Mouse (Mus musculus): ENCODE measurements at regions not wholly inside any gene's neighbourhood (a gene's known extent, or its start where the extent isn't known, plus 50 kb on each side); places are given as distances from the start of the nearest gene placed in this dataset.
A peak's percentile ranks its signal among the peaks of the same experiment; 100 is the strongest.
"Not testable (repeated sequence)": the region's sequence is repeated elsewhere in the genome, so short reads cannot be mapped to it uniquely, and the experiment has no call there.

DNA sequence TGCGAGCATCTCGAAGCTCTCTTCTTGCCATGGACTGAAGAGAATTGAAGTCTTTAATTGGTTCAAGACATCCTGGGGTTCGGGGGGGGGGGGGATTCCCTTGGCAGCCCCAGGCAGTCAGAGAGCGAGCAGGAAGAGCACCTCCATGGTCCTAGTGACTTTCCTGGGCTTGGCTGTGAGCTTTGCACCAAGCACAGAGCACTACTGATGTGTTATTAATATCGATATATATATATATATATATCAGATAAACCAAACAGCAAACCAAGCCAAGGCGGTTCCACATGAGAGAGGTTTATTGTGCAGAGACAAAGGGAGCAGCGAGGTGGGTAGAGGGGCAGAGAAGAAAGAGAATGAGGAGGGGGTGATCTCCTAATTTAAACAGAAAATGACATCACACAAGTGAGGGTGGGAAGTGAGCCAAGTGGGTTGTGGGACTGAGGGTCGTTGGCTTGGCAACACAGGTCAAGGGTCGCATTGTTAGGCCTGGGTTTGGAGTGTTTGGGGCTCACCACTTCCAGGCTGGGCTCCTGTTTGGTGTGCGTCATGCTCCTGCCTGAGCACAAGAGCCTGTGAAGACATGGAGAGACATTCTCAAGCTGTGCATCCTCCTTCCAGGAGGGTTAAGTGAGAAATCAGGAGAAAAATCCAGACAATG, 119.9 kb downstream of the Bod1 start:
- Histone ChIP-seq H3K27me3 (ENCODE audit: control insufficient read depth, insufficient read depth, low read length) (no peaks in the 10 kb centered on the region), H3K9me3 (ENCODE audit: control insufficient read depth, low read length) (no peaks in the 10 kb centered on the region), H3K36me3 (ENCODE audit: control insufficient read depth, insufficient read depth, low read length) (no peaks in the 10 kb centered on the region), H3K4me3 (ENCODE audit: control insufficient read depth in 1 of 2, insufficient read depth in 1 of 2, low read depth in 1 of 2, low read length in 2 of 2) (no peak overlapping the region), H3K27ac (replicated peaks in 1 of 2; ENCODE audit: control insufficient read depth in 1 of 2, insufficient read depth in 1 of 2, low read depth in 2 of 2, low read length in 2 of 2) (peak overlapping the region; percentile 8 to 76; a peak in 2 of 4 replicates), H3K4me2 (ENCODE audit: low read length) (no peak overlapping the region), H3K4me1 (ENCODE audit: control insufficient read depth in 2 of 2, insufficient read depth in 2 of 2, low read length in 2 of 2) (peaks cover 12 to 14% of the 10 kb centered on the region in 2 experiments), H3K9ac (ENCODE audit: low read length) (no peak overlapping the region)
- 67% methylated on average over 10 of the region's 10 CpGs for WGBS
- no peak for ATAC-seq (ENCODE audit: insufficient number of reproducible peaks, insufficient read depth, low FRiP score, low read depth)

DNA sequence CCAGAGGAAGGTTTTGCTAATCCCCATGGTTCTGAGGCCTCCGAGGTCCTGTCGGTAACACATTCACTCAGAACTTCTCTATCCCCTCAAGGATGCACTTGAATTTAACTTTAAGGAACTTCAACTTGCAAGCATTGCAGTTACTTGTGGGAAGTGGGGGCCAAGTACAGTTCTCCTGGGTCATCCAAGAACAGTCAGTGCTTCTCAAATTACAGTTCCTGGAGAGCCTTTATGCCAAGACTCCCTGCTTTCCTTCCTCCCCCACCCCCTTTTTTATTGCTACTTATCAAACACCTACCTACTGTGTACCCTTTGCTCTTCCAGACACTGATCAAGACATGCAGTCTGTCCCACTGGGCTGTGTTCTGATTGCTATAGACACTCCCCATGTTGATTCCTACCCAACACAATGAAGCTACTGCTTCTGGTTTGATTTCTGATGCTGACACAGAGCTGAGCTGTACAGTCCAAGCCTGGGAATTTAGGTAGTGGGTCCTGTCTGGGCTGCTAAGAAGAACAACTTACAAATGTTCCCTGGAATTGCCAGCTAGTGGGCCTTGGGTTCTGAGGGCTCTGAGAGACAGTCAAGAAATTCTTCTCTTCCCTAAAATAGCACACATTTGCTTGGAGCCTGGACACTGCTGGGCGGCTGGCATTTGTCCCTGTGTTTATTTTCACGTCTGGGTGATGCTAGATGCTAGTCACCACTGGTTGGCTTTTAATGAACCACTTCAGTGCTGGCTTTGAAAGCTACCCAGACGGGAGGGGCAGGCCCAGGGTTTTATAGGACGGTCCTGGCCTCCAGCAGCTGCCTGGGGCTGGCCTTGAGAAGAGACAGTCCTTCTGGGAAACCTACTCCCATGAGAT, 120.7 kb downstream of the Bod1 start:
- Histone ChIP-seq H3K9me3 (ENCODE audit: control insufficient read depth, low read length) (no peaks in the 10 kb centered on the region), H3K4me1 (ENCODE audit: control insufficient read depth in 2 of 2, insufficient read depth in 2 of 2, low read length in 2 of 2) (peaks cover 10 to 14% of the 10 kb centered on the region in 2 experiments), H3K27ac (replicated peaks in 1 of 2; ENCODE audit: control insufficient read depth in 1 of 2, insufficient read depth in 1 of 2, low read depth in 2 of 2, low read length in 2 of 2) (peak overlapping the region; percentile 19 to 76), H3K4me2 (ENCODE audit: low read length) (no peak overlapping the region), H3K4me3 (ENCODE audit: control insufficient read depth in 1 of 2, insufficient read depth in 1 of 2, low read depth in 1 of 2, low read length in 2 of 2) (no peak overlapping the region), H3K27me3 (ENCODE audit: control insufficient read depth, insufficient read depth, low read length) (no peaks in the 10 kb centered on the region), H3K9ac (ENCODE audit: low read length) (peak overlapping the region; percentile 38; the same call in 1 of the 2 replicates), H3K36me3 (ENCODE audit: control insufficient read depth, insufficient read depth, low read length) (no peaks in the 10 kb centered on the region)
- WGBS = 45% methylated on average over 6 of the region's 6 CpGs
- peak; percentile 64 for ATAC-seq (ENCODE audit: insufficient number of reproducible peaks, insufficient read depth, low FRiP score, low read depth)

DNA sequence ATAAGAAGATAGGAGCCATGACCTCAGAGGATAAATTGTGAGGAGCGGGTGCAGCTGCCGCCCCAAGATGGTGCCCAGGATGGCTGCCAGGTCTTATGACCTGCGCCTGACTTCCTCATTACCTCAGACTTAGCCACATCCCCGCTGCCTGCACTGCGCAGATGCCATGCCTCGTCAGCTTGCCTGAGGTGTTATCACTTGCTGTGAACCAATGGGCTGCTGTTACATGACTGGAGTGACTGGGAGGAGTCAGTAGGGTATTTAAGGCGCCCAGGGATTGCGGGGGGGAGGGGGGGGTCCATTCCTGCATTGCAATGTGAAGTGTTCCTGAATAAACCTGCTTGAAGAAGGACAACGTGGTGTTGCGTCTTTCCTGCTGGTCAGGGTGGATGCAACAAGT, 126.2 kb downstream of the Bod1 start:
- not testable (repeated sequence) for H3K4me3 ChIP-seq (ENCODE audit: control insufficient read depth in 1 of 2, insufficient read depth in 1 of 2, low read depth in 1 of 2, low read length in 2 of 2); H3K27ac ChIP-seq (replicated peaks in 1 of 2; ENCODE audit: control insufficient read depth in 1 of 2, insufficient read depth in 1 of 2, low read depth in 2 of 2, low read length in 2 of 2); ATAC-seq (ENCODE audit: insufficient number of reproducible peaks, insufficient read depth, low FRiP score, low read depth); H3K9me3 ChIP-seq (ENCODE audit: control insufficient read depth, low read length); H3K4me2 ChIP-seq (ENCODE audit: low read length); H3K27me3 ChIP-seq (ENCODE audit: control insufficient read depth, insufficient read depth, low read length); H3K9ac ChIP-seq (ENCODE audit: low read length); H3K36me3 ChIP-seq (ENCODE audit: control insufficient read depth, insufficient read depth, low read length)
- peaks cover 15 to 24% of the 10 kb centered on the region in 2 experiments for H3K4me1 ChIP-seq (ENCODE audit: control insufficient read depth in 2 of 2, insufficient read depth in 2 of 2, low read length in 2 of 2)
- 67% methylated on average over 10 of the region's 10 CpGs for WGBS

GRCm38 (mm10) chr11:31542635-31543219, 129.0 kb downstream of the Bod1 start:
- Histone ChIP-seq H3K9ac (ENCODE audit: low read length) (no peak overlapping the region), H3K9me3 (ENCODE audit: control insufficient read depth, low read length) (no peaks in the 10 kb centered on the region), H3K27ac (replicated peaks in 1 of 2; ENCODE audit: control insufficient read depth in 1 of 2, insufficient read depth in 1 of 2, low read depth in 2 of 2, low read length in 2 of 2) (peak overlapping the region; percentile 57 to 58), H3K36me3 (ENCODE audit: control insufficient read depth, insufficient read depth, low read length) (no peaks in the 10 kb centered on the region), H3K4me1 (ENCODE audit: control insufficient read depth in 2 of 2, insufficient read depth in 2 of 2, low read length in 2 of 2) (peaks cover 14 to 24% of the 10 kb centered on the region in 2 experiments), H3K27me3 (ENCODE audit: control insufficient read depth, insufficient read depth, low read length) (no peaks in the 10 kb centered on the region), H3K4me3 (ENCODE audit: control insufficient read depth in 1 of 2, insufficient read depth in 1 of 2, low read depth in 1 of 2, low read length in 2 of 2) (no peak overlapping the region), H3K4me2 (ENCODE audit: low read length) (no peak overlapping the region)
- 24% methylated on average over 8 of the region's 8 CpGs for WGBS
- peak; percentile 71 for ATAC-seq (ENCODE audit: insufficient number of reproducible peaks, insufficient read depth, low FRiP score, low read depth)

GRCm38 (mm10) chr11:31541425-31541824, 130.3 kb downstream of the Bod1 start:
- Histone ChIP-seq H3K4me3 (ENCODE audit: control insufficient read depth in 1 of 2, insufficient read depth in 1 of 2, low read depth in 1 of 2, low read length in 2 of 2) (no peak overlapping the region), H3K9ac (ENCODE audit: low read length) (no peak overlapping the region), H3K36me3 (ENCODE audit: control insufficient read depth, insufficient read depth, low read length) (no peaks in the 10 kb centered on the region), H3K27ac (replicated peaks in 1 of 2; ENCODE audit: control insufficient read depth in 1 of 2, insufficient read depth in 1 of 2, low read depth in 2 of 2, low read length in 2 of 2) (no peak overlapping the region), H3K27me3 (ENCODE audit: control insufficient read depth, insufficient read depth, low read length) (no peaks in the 10 kb centered on the region), H3K4me1 (ENCODE audit: control insufficient read depth in 2 of 2, insufficient read depth in 2 of 2, low read length in 2 of 2) (peaks cover 14 to 24% of the 10 kb centered on the region in 2 experiments), H3K4me2 (ENCODE audit: low read length) (no peak overlapping the region), H3K9me3 (ENCODE audit: control insufficient read depth, low read length) (no peaks in the 10 kb centered on the region)
- no peak for ATAC-seq (ENCODE audit: insufficient number of reproducible peaks, insufficient read depth, low FRiP score, low read depth)
- 97% methylated on average over 3 of the region's 3 CpGs for WGBS

- no peak overlapping the region for H3K4me2 ChIP-seq (ENCODE audit: low read length)
- no peak overlapping the region for H3K9ac ChIP-seq (ENCODE audit: low read length)
- no peaks in the 10 kb centered on the region for H3K36me3 ChIP-seq (ENCODE audit: control insufficient read depth, insufficient read depth, low read length)
- H3K4me1 ChIP-seq (ENCODE audit: control insufficient read depth in 2 of 2, insufficient read depth in 2 of 2, low read length in 2 of 2) = peaks cover 14 to 24% of the 10 kb centered on the region in 2 experiments
- H3K27me3 ChIP-seq (ENCODE audit: control insufficient read depth, insufficient read depth, low read length) = no peaks in the 10 kb centered on the region
- no peak overlapping the region for H3K4me3 ChIP-seq (ENCODE audit: control insufficient read depth in 1 of 2, insufficient read depth in 1 of 2, low read depth in 1 of 2, low read length in 2 of 2)
- H3K27ac ChIP-seq (replicated peaks in 1 of 2; ENCODE audit: control insufficient read depth in 1 of 2, insufficient read depth in 1 of 2, low read depth in 2 of 2, low read length in 2 of 2) = no peak overlapping the region
- no peak for ATAC-seq (ENCODE audit: insufficient number of reproducible peaks, insufficient read depth, low FRiP score, low read depth)
- H3K9me3 ChIP-seq (ENCODE audit: control insufficient read depth, low read length) = no peaks in the 10 kb centered on the region
Measured at GRCm38 (mm10) chr11:31540816-31541215, 130.9 kb downstream of the Bod1 start.

GRCm38 (mm10) chr11:31531416-31531815, 140.3 kb downstream of the Bod1 start:
- peaks cover 3 to 7% of the 10 kb centered on the region in 2 experiments; a peak in 2 of 4 replicates for H3K4me1 ChIP-seq (ENCODE audit: control insufficient read depth in 2 of 2, insufficient read depth in 2 of 2, low read length in 2 of 2)
- H3K27ac ChIP-seq (replicated peaks in 1 of 2; ENCODE audit: control insufficient read depth in 1 of 2, insufficient read depth in 1 of 2, low read depth in 2 of 2, low read length in 2 of 2) = no peak overlapping the region
- WGBS = 79% methylated on average over 2 of the region's 2 CpGs
- H3K4me2 ChIP-seq (ENCODE audit: low read length) = no peak overlapping the region
- no peak overlapping the region for H3K9ac ChIP-seq (ENCODE audit: low read length)
- H3K9me3 ChIP-seq (ENCODE audit: control insufficient read depth, low read length) = no peaks in the 10 kb centered on the region
- no peak overlapping the region for H3K4me3 ChIP-seq (ENCODE audit: control insufficient read depth in 1 of 2, insufficient read depth in 1 of 2, low read depth in 1 of 2, low read length in 2 of 2)
- H3K27me3 ChIP-seq (ENCODE audit: control insufficient read depth, insufficient read depth, low read length) = no peaks in the 10 kb centered on the region
- H3K36me3 ChIP-seq (ENCODE audit: control insufficient read depth, insufficient read depth, low read length) = no peaks in the 10 kb centered on the region
- ATAC-seq (ENCODE audit: insufficient number of reproducible peaks, insufficient read depth, low FRiP score, low read depth) = no peak

All from heart, embryonic 14.5 days (tissue).